Mouse (Mus musculus) central nervous system, embryonic 14 days (tissue): ENCODE data around the gene Gdf1. TPM values are rescaled to one million over a fixed set of nuclear protein-coding genes. Genes with fewer than 3 reads are reported as not detected.

Experiments used
- polyA plus RNA-seq: library from polyadenylated mRNA; depleted of rRNA; stranded (reverse); fragments of >200 nt; gene quantifications from 2 replicates; pipeline ENCODE4 v1.2.3, GENCODE M21; 2012; rRNA removed

Gdf1 gene
- polyA plus RNA-seq: 13.2 and 14.1 TPM in 2 replicates

GRCm38 (mm10) chr8:70329124-70329834 lies at the start of gene Gdf1:
TSS of gene Gdf1 (plus strand) at chr8:70329817.

GRCm38 (mm10) chr8:70282603-70283135 lies 46.9 kb upstream of the Gdf1 start, which contains the start of gene Homer3:
TSS of gene Homer3 (plus strand) at chr8:70282827.

GRCm38 (mm10) chr8:70302358-70302890 lies 27.2 kb upstream of the Gdf1 start, which contains the start of the genes Ddx49 and Cope:
TSS of gene Ddx49 (minus strand) at chr8:70302489.
TSS of gene Cope (plus strand) at chr8:70302518.

GRCm38 (mm10) chr8:70315624-70316510 lies 13.8 kb upstream of the Gdf1 start, which contains the start of gene Cers1:
TSS of gene Cers1 (plus strand) at chr8:70315775.

GRCm38 (mm10) chr8:70353194-70353817 lies 23.7 kb downstream of the Gdf1 start, which contains the start of gene Upf1:
TSS of gene Upf1 (minus strand) at chr8:70353278.

GRCm38 (mm10) chr8:70373397-70374317 lies 44.0 kb downstream of the Gdf1 start, which contains the start of gene Comp:
TSS of gene Comp (plus strand) at chr8:70373558.

Other genes with a start within 250 kb of the Gdf1 start
- gene Hapln4, start 246.4 kb upstream of the Gdf1 start, polyA plus RNA-seq: 0.36 and 0.43 TPM in 2 replicates
- gene Ncan, start 208.9 kb upstream of the Gdf1 start, polyA plus RNA-seq: 71.2 and 75.0 TPM in 2 replicates
- 22.3 and 23.8 TPM in 2 replicates for gene Nr2c2ap, start 198.5 kb upstream of the Gdf1 start, polyA plus RNA-seq
- 21.1 and 22.6 TPM in 2 replicates for gene Rfxank, start 190.7 kb upstream of the Gdf1 start, polyA plus RNA-seq
- gene Borcs8, start 190.3 kb upstream of the Gdf1 start, polyA plus RNA-seq: 99.4 and 109 TPM in 2 replicates
- gene Mef2b, start 190.1 kb upstream of the Gdf1 start, polyA plus RNA-seq: 0.38 and 0.41 TPM in 2 replicates
- gene Tmem161a, start 157.5 kb upstream of the Gdf1 start, polyA plus RNA-seq: 91.8 and 98.7 TPM in 2 replicates
- gene Slc25a42, start 117.5 kb upstream of the Gdf1 start, polyA plus RNA-seq: 23.3 and 27.3 TPM in 2 replicates
- gene Sugp2, start 95.6 kb upstream of the Gdf1 start, polyA plus RNA-seq: 144 and 152 TPM in 2 replicates
- 81.8 and 84.9 TPM in 2 replicates for gene Armc6, start 95.4 kb upstream of the Gdf1 start, polyA plus RNA-seq
- 74.1 and 85.3 TPM in 2 replicates for gene Homer3, start 47.0 kb upstream of the Gdf1 start, polyA plus RNA-seq
- gene Ddx49, start 27.3 kb upstream of the Gdf1 start, polyA plus RNA-seq: 59.2 and 61.1 TPM in 2 replicates
- 281 and 299 TPM in 2 replicates for gene Cope, start 27.3 kb upstream of the Gdf1 start, polyA plus RNA-seq
- 27.7 and 27.9 TPM in 2 replicates for gene Cers1, start 14.0 kb upstream of the Gdf1 start, polyA plus RNA-seq
- 26.8 and 30.5 TPM in 2 replicates for gene Upf1, start 23.5 kb downstream of the Gdf1 start, polyA plus RNA-seq
- gene Comp, start 43.7 kb downstream of the Gdf1 start, polyA plus RNA-seq: 0.23 and 14.2 TPM in 2 replicates
- gene Crtc1, start 109.8 kb downstream of the Gdf1 start, polyA plus RNA-seq: 46.5 and 52.0 TPM in 2 replicates
- gene Klhl26, start 147.2 kb downstream of the Gdf1 start, polyA plus RNA-seq: 37.6 and 39.6 TPM in 2 replicates
- 47.6 and 47.7 TPM in 2 replicates for gene Tmem59l, start 157.5 kb downstream of the Gdf1 start, polyA plus RNA-seq
- 1.8 and 6.7 TPM in 2 replicates for gene Crlf1, start 163.3 kb downstream of the Gdf1 start, polyA plus RNA-seq
- gene Rex1bd, start 176.9 kb downstream of the Gdf1 start, polyA plus RNA-seq: 177 and 179 TPM in 2 replicates
- gene Uba52, start 181.0 kb downstream of the Gdf1 start, polyA plus RNA-seq: 1,708 and 2,002 TPM in 2 replicates
- 446 and 466 TPM in 2 replicates for gene Fkbp8, start 197.9 kb downstream of the Gdf1 start, polyA plus RNA-seq
- gene Kxd1, start 198.1 kb downstream of the Gdf1 start, polyA plus RNA-seq: 42.2 and 43.7 TPM in 2 replicates
- gene Ell, start 209.6 kb downstream of the Gdf1 start, polyA plus RNA-seq: 29.2 and 29.7 TPM in 2 replicates